Mouse (Mus musculus) embryonic facial prominence, embryonic 10.5 days (tissue): Measurements from ENCODE around the gene Zdhhc19. TPM values are rescaled to one million over a fixed set of nuclear protein-coding genes. Genes with fewer than 3 reads are reported as not detected.

Experiments
- DNase-seq: peaks from one replicate; pipeline ENCODE4 v3.0.0-alpha.2; 2017; ENCODE audit warnings: low spot score
- H3K27ac ChIP-seq: fragments of 300-500 bp; sonication (generic); replicated peaks from 2 replicates; pipeline ENCODE4 v1.5.1; 2016; ENCODE audit warnings: mild to moderate bottlenecking
- H3K27me3 ChIP-seq: fragments of 300-500 bp; sonication (generic); replicated peaks from 2 replicates; pipeline ENCODE4 v1.6.1; 2016; ENCODE audit warnings: low read depth, mild to moderate bottlenecking; ENCODE audit not compliant: poor library complexity, severe bottlenecking
- H3K36me3 ChIP-seq: fragments of 300-500 bp; sonication (generic); replicated peaks from 2 replicates; pipeline ENCODE4 v1.6.1; 2016; ENCODE audit warnings: mild to moderate bottlenecking, moderate library complexity
- H3K4me1 ChIP-seq: fragments of 300-500 bp; sonication (generic); 2 replicates; pipeline ENCODE4 v1.6.1; 2016
- H3K4me3 ChIP-seq: fragments of 300-500 bp; sonication (generic); 2 replicates; pipeline ENCODE4 v1.5.1; 2016; ENCODE audit warnings: mild to moderate bottlenecking, moderate library complexity
- H3K9me3 ChIP-seq: fragments of 300-500 bp; sonication (generic); 2 replicates; pipeline ENCODE4 v1.6.1; 2016; ENCODE audit warnings: mild to moderate bottlenecking
- WGBS: fragments of 180-500 bp; shearing (Covaris S2); methylation state at CpG from one replicate; pipeline ENCODE4 v1.1.7; 2016; 5-methylcytosine and 5-hydroxymethylcytosine counted together
- polyA plus RNA-seq: library from polyadenylated mRNA; unstranded; fragments of >200 nt; fragmentation: Nextera tagmentation; extraction: Ambion mirVana; gene quantifications from 2 replicates; pipeline ENCODE4 v1.2.1, GENCODE M21; 2016

Gene Zdhhc19
- polyA plus RNA-seq = not detected in 2 replicates

- Histone ChIP-seq H3K4me3 (no peak within 1 kb of the TSS), H3K27me3 (0 out of 2 replicates have a peak, but pooled peaks cover 5% of the 10 kb centered on the region), H3K9me3 (no peaks in the 10 kb centered on the region), H3K36me3 (no peaks in the 10 kb centered on the region), H3K27ac (no peak within 1 kb of the TSS), H3K4me1 (peaks cover 14% of the 10 kb centered on the region)
- no peak for DNase-seq
- 75% methylated on average over 3 of the region's 3 CpGs for WGBS
Observed at GRCm38 (mm10) chr16:32495965-32496364, at the start of gene Zdhhc19. Gene Zdhhc19, plus strand, starts transcription at chr16:32496265.

GRCm38 (mm10) chr16:32446563-32447138 lies 49.4 kb upstream of the Zdhhc19 start:
- peaks cover 3% of the 10 kb centered on the region for H3K36me3 ChIP-seq
- WGBS = 81% methylated on average over 2 of the region's 2 CpGs
- no peaks in the 10 kb centered on the region for H3K4me1 ChIP-seq
- no peaks in the 10 kb centered on the region for H3K9me3 ChIP-seq
- no peak overlapping the region for H3K4me3 ChIP-seq
- H3K27me3 ChIP-seq = no peaks in the 10 kb centered on the region
- no peak overlapping the region for H3K27ac ChIP-seq
- no peak for DNase-seq

- Histone ChIP-seq H3K27me3 (no peaks in the 10 kb centered on the region), H3K27ac (no peak overlapping the region), H3K4me3 (no peak overlapping the region), H3K4me1 (peaks cover 3% of the 10 kb centered on the region; the same call in 1 of the 2 replicates), H3K36me3 (peaks cover 18% of the 10 kb centered on the region), H3K9me3 (no peaks in the 10 kb centered on the region)
- 88% methylated on average over 3 of the region's 3 CpGs for WGBS
- no peak for DNase-seq
Observed at GRCm38 (mm10) chr16:32449665-32450064, 46.4 kb upstream of the Zdhhc19 start.

- H3K9me3 ChIP-seq = no peaks in the 10 kb centered on the region
- H3K36me3 ChIP-seq = peaks cover 18% of the 10 kb centered on the region
- DNase-seq = no peak
- H3K4me1 ChIP-seq = peaks cover 3% of the 10 kb centered on the region; the same call in 1 of the 2 replicates
- WGBS = 89% methylated on average over 2 of the region's 2 CpGs
- no peak overlapping the region for H3K27ac ChIP-seq
- H3K4me3 ChIP-seq = no peak overlapping the region
- H3K27me3 ChIP-seq = no peaks in the 10 kb centered on the region
Observed at GRCm38 (mm10) chr16:32450133-32450532, 45.9 kb upstream of the Zdhhc19 start.

- H3K27ac ChIP-seq = no peak overlapping the region
- no peak for DNase-seq
- H3K27me3 ChIP-seq = no peaks in the 10 kb centered on the region
- peaks cover 3% of the 10 kb centered on the region; the same call in 1 of the 2 replicates for H3K4me1 ChIP-seq
- 91% methylated on average over 8 of the region's 8 CpGs for WGBS
- no peaks in the 10 kb centered on the region for H3K9me3 ChIP-seq
- H3K4me3 ChIP-seq = no peak overlapping the region
- H3K36me3 ChIP-seq = peaks cover 36% of the 10 kb centered on the region
Observed at GRCm38 (mm10) chr16:32453102-32453501, 43.0 kb upstream of the Zdhhc19 start.

- WGBS = 60% methylated on average over 5 of the region's 5 CpGs
- no peaks in the 10 kb centered on the region for H3K27me3 ChIP-seq
- H3K9me3 ChIP-seq = no peaks in the 10 kb centered on the region
- DNase-seq = peak; percentile 62
- H3K4me3 ChIP-seq = no peak overlapping the region
- peaks cover 3% of the 10 kb centered on the region; the same call in 1 of the 2 replicates for H3K4me1 ChIP-seq
- H3K27ac ChIP-seq = peak overlapping the region; percentile 65
- H3K36me3 ChIP-seq = peaks cover 39% of the 10 kb centered on the region
Observed at GRCm38 (mm10) chr16:32454646-32455045, 41.4 kb upstream of the Zdhhc19 start.

- H3K27ac ChIP-seq = no peak overlapping the region
- no peaks in the 10 kb centered on the region for H3K27me3 ChIP-seq
- H3K4me3 ChIP-seq = no peak overlapping the region
- no peaks in the 10 kb centered on the region for H3K9me3 ChIP-seq
- peaks cover 3% of the 10 kb centered on the region; the same call in 1 of the 2 replicates for H3K4me1 ChIP-seq
- DNase-seq = no peak
- H3K36me3 ChIP-seq = peaks cover 39% of the 10 kb centered on the region
Observed at GRCm38 (mm10) chr16:32456086-32456485, 40.0 kb upstream of the Zdhhc19 start.

GRCm38 (mm10) chr16:32456761-32457160 lies 39.3 kb upstream of the Zdhhc19 start:
- no peaks in the 10 kb centered on the region for H3K9me3 ChIP-seq
- 92% methylated on average over 1 of the region's 1 CpGs for WGBS
- H3K4me1 ChIP-seq = peaks cover 3% of the 10 kb centered on the region; the same call in 1 of the 2 replicates
- H3K27me3 ChIP-seq = no peaks in the 10 kb centered on the region
- no peak overlapping the region for H3K4me3 ChIP-seq
- peaks cover 36% of the 10 kb centered on the region for H3K36me3 ChIP-seq
- no peak for DNase-seq
- H3K27ac ChIP-seq = no peak overlapping the region

GRCm38 (mm10) chr16:32457589-32458386 lies 38.3 kb upstream of the Zdhhc19 start:
- Histone ChIP-seq H3K27ac (no peak overlapping the region), H3K4me1 (peaks cover 3% of the 10 kb centered on the region; the same call in 1 of the 2 replicates), H3K36me3 (peaks cover 33% of the 10 kb centered on the region), H3K27me3 (no peaks in the 10 kb centered on the region), H3K9me3 (no peaks in the 10 kb centered on the region), H3K4me3 (no peak overlapping the region)
- DNase-seq = peak; percentile 34
- WGBS = 64% methylated on average over 10 of the region's 10 CpGs

GRCm38 (mm10) chr16:32460518-32460917 lies 35.5 kb upstream of the Zdhhc19 start:
- no peaks in the 10 kb centered on the region for H3K9me3 ChIP-seq
- no peak overlapping the region for H3K4me3 ChIP-seq
- DNase-seq = no peak
- H3K36me3 ChIP-seq = peaks cover 49% of the 10 kb centered on the region
- H3K4me1 ChIP-seq = no peaks in the 10 kb centered on the region
- no peak overlapping the region for H3K27ac ChIP-seq
- 70% methylated on average over 4 of the region's 4 CpGs for WGBS
- no peaks in the 10 kb centered on the region for H3K27me3 ChIP-seq

- Histone ChIP-seq H3K27ac (no peak overlapping the region), H3K4me3 (no peak overlapping the region), H3K36me3 (peaks cover 37% of the 10 kb centered on the region), H3K9me3 (no peaks in the 10 kb centered on the region), H3K27me3 (no peaks in the 10 kb centered on the region), H3K4me1 (no peaks in the 10 kb centered on the region)
- no peak for DNase-seq
- WGBS = 90% methylated on average over 5 of the region's 5 CpGs
Observed at GRCm38 (mm10) chr16:32461713-32462112, 34.4 kb upstream of the Zdhhc19 start.

GRCm38 (mm10) chr16:32462950-32463349 lies 33.1 kb upstream of the Zdhhc19 start:
- WGBS = 93% methylated on average over 16 of the region's 16 CpGs
- DNase-seq = no peak
- Histone ChIP-seq H3K36me3 (peaks cover 47% of the 10 kb centered on the region), H3K4me1 (no peaks in the 10 kb centered on the region), H3K9me3 (no peaks in the 10 kb centered on the region), H3K27ac (no peak overlapping the region), H3K27me3 (no peaks in the 10 kb centered on the region), H3K4me3 (no peak overlapping the region)

- H3K9me3 ChIP-seq = no peaks in the 10 kb centered on the region
- H3K36me3 ChIP-seq = peaks cover 52% of the 10 kb centered on the region
- H3K27me3 ChIP-seq = no peaks in the 10 kb centered on the region
- H3K4me1 ChIP-seq = no peaks in the 10 kb centered on the region
- DNase-seq = no peak
- H3K27ac ChIP-seq = no peak overlapping the region
- H3K4me3 ChIP-seq = no peak overlapping the region
- WGBS = 93% methylated on average over 2 of the region's 2 CpGs
Observed at GRCm38 (mm10) chr16:32463426-32463825, 32.6 kb upstream of the Zdhhc19 start.
